Mouse (Mus musculus): ENCODE data around the gene Gclc.

DNA sequence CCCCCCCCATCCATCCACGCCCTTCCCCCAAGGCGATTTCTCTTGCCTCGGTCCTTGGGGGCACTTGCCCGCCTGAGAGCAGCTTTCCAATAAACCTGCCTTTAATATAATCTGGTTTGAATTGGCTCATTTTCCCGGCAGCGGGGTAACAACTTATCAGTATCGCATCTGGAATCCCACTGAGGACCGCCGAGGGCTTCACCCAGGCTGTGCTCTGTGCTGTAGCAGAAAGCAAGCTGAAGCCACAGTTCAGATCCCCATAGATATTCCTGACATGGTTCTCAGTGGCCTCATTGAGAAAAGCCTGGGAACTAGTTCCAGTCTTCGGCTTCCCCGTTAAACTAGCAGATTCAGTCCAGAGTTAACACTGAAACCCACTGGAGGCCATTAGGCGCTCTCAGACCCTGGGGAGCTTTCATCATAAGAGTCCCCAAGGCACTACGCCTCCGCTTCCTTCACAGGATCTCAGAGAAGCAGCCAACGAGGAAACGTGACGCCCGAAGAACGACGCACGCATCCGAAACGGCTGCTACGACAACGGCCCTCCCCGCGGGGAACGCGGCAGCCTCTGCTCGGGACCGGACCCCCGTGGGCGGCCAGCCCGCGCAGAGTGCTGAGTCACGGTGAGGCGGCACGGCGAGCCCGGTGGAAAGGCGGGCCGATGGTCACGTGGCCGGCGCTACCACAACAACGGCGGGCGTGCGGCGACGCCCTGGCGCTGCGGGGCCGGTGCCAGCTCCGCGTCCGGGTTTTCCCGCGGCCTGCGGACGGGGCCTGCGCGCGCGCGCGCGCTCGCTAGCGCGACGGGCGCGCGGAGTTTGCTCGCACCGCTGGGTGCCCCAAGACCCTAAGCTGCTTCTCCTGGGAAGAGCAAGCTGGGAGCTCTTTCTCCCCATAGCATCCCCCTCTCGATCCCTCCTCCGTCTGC is 3.9 kb upstream of the Gclc start:
- TF ChIP-seq CTCF (IDR thresholded peaks at IDR 0.05; ENCODE audit: extremely low read depth, insufficient read length, insufficient replicate concordance, low read depth, low read length): no peak
- TF ChIP-seq POLR2A (IDR thresholded peaks at IDR 0.05; ENCODE audit: low read depth, low read length): peak; percentile 27; the same call in 1 of the 2 replicates

All from small intestine, adult 2 months (tissue).